Mouse (Mus musculus) neutrophil, adult 5-6 weeks (primary cell): Measurements from ENCODE around the gene Hdac4. TPM values are rescaled to one million over a fixed set of nuclear protein-coding genes. Genes with fewer than 3 reads are reported as not detected.
A peak's percentile ranks its signal among the peaks of the same experiment; 100 is the strongest.

Experiments
- ATAC-seq: fragments of 151-379, 151-347 bp; 2 replicates; pipeline ENCODE4 v1.8.0; 2017; ENCODE audit warnings: mild to moderate bottlenecking, moderate TSS enrichment; ENCODE audit not compliant: insufficient number of reproducible peaks, poor library complexity, low FRiP score, severe bottlenecking; ENCODE audit errors: extremely low read depth
- total RNA-seq: library from RNA; stranded (forward); fragments of 200-1000 nt; gene quantifications from 2 replicates; pipeline ENCODE4 v1.2.3, GENCODE M21; 2017

Hdac4 gene
- total RNA-seq, result 53.2 and 55.2 TPM in 2 replicates

- no peak for ATAC-seq
These were observed at the start of gene Hdac4 for GRCm38 (mm10) chr1:92195360-92196149. Hdac4 (minus strand) TSS chr1:92195699.

GRCm38 (mm10) chr1:92243549-92243948 lies 48.0 kb upstream of the Hdac4 start:
- ATAC-seq, result no peak

- no peak for ATAC-seq
These were observed 44.6 kb upstream of the Hdac4 start for GRCm38 (mm10) chr1:92240072-92240471.

GRCm38 (mm10) chr1:92235600-92235999 lies 40.1 kb upstream of the Hdac4 start:
- ATAC-seq, result no peak

GRCm38 (mm10) chr1:92225297-92225696 lies 29.8 kb upstream of the Hdac4 start:
- ATAC-seq, result 0 out of 2 replicates have a peak, but pooled peaks have one; percentile 14

- no peak for ATAC-seq
These were observed 28.7 kb upstream of the Hdac4 start for GRCm38 (mm10) chr1:92223956-92224891.

GRCm38 (mm10) chr1:92216710-92217109 lies 21.2 kb upstream of the Hdac4 start:
- ATAC-seq, result peak; percentile 44; the same call in 1 of the 2 replicates

- ATAC-seq, result no peak
These were observed 20.6 kb upstream of the Hdac4 start for GRCm38 (mm10) chr1:92215996-92216630.

GRCm38 (mm10) chr1:92215131-92215638 lies 19.7 kb upstream of the Hdac4 start:
- ATAC-seq, result no peak

- ATAC-seq, result no peak
These were observed 16.7 kb upstream of the Hdac4 start for GRCm38 (mm10) chr1:92212003-92212750.

GRCm38 (mm10) chr1:92202639-92203352 lies 7.3 kb upstream of the Hdac4 start:
- no peak for ATAC-seq

GRCm38 (mm10) chr1:92190463-92190862 lies 5.0 kb downstream of the Hdac4 start:
- no peak for ATAC-seq

- no peak for ATAC-seq
These were observed 8.4 kb downstream of the Hdac4 start for GRCm38 (mm10) chr1:92187137-92187536.

- no peak for ATAC-seq
These were observed 10.9 kb downstream of the Hdac4 start for GRCm38 (mm10) chr1:92184600-92184999.

- no peak for ATAC-seq
These were observed 12.3 kb downstream of the Hdac4 start for GRCm38 (mm10) chr1:92183101-92183790.

GRCm38 (mm10) chr1:92181970-92182369 lies 13.5 kb downstream of the Hdac4 start:
- no peak for ATAC-seq
